Mouse (Mus musculus) urinary bladder, adult 2 months (tissue): ENCODE results near the gene Uhrf1. TPM values are rescaled to one million over a fixed set of nuclear protein-coding genes. Genes with fewer than 3 reads are reported as not detected.

ENCODE experiments used
- DNase-seq: peaks from one replicate; pipeline ENCODE4 v3.0.0; 2022; ENCODE audit warnings: low spot score
- polyA plus RNA-seq: library from polyadenylated mRNA; depleted of rRNA; stranded (reverse); fragments of >200 nt; gene quantifications from 2 replicates; pipeline ENCODE4 v1.2.3, GENCODE M21; 2012

Uhrf1 gene
- polyA plus RNA-seq, 1 experiment: 5.3 TPM

DNA sequence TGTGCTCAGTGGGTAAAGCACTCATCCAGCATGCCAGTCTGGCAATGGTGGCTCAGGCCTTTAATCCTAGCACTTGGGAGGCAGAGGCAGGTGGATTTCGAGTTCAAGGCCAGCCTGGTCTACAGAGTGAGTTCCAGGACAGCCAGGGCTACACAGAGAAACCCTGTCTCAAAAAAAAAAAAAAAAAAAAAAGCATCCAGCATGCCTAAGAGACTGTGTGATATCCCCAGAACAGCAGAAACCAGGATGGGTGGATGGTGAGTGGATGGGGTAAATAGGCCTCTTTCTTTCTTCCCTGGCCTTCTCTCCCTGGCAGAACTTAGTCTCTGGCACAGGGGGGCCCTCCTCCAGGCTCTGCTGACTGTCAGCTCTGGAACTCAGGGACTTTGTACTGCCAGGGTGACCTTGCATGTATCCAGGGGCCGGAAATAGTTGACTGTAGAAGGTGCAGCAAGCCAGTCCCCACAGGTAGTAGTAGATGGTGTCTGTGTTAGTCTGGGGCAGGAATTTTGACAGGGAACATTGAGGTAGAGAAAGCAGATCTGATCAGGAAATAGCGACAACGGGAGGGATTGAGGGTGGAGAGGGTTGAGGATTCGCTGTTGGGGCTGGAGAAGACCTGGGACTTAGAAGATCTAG, 27.2 kb upstream of the Uhrf1 start:
- DNase-seq: no peak

DNA sequence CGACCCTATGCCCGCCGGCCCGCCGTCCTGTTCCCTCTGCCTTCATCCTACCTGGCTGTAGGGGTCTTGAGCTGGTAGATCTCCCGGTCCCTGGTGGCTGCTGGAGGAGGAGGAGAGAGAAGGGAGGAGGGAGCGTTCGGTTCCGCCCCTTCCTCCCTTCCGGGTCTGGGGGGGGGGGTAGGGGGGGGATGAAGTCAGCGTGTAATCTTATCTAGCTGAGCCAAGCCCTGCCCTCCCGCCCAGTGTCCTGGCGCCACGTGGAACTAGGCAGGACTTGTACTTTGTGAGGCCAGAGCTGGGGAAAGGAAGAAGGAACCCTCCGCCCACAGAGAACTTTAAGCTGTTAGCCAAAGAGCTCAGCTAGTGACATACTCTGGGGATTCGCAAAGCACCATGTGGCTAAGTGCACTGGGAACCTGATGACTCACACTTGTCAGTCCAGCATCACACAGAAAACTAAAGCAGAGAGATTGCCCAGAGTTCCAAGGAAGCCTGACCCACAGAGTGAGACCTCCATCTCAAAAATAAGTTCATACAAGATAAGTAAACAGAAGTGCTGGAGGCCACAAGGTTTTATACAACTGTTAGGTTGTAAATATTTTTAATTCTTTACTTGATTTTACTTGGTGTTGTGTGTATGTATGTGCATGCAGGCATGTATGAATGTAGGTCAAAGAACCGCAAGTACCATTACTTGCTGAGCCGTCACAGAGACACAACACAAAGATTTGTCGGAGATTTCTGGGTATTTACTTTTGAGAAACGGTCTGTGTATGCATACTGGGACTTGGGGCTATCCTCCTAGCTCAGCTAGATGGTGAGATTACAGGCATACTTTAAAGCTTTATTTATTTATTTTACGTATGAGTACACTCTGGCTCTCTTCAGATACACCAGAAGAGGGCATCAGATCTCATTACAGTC, 26.2 kb upstream of the Uhrf1 start, which contains the start of gene Ticam1:
Gene Ticam1 (minus strand): TSS at position 144 of the 924 bp plus-strand sequence.
- no peak for DNase-seq

DNA sequence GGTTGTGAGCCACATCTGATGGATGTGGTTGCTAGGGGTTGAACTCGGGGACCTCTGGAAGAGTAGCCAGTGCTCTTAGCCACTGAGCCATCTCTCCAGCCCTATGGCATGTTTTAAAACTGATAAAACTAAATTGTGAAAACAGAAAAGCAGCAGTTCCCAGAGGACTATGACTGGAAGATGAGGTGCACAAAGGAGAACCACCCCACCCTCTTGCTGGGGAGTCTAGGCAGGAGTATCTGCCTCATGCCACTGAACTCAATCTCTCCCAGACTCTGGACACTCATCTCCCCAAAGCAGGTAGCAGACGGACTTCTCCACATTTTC, 25.6 kb upstream of the Uhrf1 start:
- DNase-seq: no peak

DNA sequence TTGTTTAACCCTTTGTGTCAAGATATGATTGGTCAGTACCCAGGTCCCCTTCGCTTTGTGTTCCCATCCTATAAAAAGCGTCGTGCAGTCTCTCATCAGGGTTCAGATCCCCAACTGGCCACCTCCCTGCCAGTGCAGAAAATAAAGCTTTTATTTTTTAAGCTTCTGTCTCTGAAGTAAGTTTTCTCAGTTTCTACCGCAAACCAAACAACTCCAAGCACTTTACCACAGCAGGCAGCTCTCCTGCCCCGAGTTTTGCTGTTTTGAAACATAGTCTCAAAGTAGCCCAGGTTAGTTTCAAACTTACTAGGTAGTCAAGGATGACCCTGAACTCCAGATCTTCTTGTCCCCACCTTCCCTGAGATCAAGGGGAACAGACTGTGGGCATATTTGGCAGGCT, 24.8 kb upstream of the Uhrf1 start:
- no peak for DNase-seq

DNA sequence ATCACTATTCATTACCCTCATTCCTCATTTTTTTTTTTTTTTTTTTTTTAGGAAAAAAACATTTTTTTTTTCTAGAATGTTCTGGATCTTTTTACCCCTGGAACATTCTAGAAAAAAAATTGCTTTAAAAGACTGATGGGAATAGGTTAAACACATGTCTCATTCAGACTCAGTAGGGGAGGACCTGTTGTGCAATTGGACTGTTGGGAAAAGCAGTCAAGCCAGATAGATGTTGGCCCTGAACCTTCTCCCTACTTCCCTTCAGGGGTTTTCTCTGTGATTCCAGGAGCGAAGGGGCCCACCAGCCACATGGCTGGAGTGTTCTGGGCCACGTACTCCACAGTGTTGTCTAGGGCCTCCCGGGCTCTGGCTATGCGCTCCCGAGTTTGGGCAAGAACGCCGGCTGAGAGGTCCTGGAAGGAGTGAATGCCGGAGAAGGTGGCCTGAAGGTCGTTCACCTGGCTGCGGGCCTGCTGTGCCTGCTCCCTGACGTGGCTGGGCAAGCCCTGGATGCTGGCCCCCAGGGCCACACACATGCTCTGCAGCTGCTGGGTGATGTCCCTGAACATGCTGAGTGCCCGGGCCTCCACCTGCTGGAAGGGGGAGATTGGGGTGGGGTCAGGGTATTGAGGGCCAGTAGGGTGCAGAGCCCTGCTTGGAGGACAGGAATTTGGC, 23.5 kb upstream of the Uhrf1 start:
- peak; percentile 26 for DNase-seq

DNA sequence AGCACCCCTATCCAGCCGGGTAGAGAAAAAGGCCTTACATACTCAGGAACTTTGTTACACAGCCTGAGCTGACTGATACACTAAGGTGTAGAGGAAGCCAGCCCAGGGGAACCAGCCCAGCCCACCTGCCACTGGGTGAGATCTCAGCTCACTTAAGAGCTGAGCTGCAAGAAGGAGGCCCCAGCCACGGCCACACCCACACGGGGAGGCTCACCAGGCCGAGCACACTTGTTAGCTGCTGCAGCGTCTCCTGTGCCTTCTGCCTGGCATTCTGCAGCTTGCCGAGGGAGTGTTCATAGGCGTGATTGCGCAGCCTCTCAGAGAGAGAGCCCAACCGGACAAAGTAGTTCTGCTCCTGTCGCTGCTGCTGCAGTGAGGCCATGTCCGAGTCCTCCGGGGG, 21.9 kb upstream of the Uhrf1 start:
- DNase-seq: no peak

DNA sequence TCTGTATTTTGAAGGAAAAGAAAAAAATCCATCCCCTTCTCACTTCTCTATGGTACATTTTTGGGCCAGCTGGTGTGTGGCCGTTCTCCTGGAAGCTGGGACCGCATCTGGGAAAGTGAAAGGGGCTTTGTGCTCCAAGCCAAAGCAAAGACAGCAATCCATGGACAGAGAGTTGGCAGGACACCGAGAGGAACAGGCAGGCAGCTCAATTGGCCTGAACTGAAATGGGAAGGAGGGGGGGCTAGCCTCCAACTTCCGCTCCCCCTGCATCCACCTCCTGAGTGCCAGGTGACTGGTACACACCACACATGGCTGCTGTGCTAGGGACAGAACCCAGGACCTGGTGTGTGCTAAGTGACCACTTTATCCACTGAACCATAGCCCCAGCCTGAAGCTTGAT, 20.3 kb upstream of the Uhrf1 start:
- DNase-seq: no peak

DNA sequence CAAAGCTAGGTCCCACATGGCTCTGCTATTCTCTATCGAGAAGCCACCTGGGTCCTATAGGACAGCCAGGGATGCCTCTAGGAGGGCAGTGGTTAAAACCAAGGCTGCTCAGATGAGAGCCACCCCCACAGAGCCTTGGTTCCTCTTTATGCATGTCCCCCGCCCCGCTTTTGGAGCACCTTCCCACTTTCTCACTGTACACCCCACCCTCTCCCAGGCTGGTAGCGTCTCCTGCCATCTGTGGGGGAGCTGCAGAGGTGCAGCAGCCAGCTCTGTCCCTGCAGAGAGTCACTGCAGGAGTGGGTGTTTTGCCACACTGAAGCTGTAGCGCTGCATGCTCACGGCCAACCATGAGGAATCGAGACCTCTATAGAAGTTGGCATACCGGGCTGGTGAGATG, 19.8 kb upstream of the Uhrf1 start:
- DNase-seq: no peak

DNA sequence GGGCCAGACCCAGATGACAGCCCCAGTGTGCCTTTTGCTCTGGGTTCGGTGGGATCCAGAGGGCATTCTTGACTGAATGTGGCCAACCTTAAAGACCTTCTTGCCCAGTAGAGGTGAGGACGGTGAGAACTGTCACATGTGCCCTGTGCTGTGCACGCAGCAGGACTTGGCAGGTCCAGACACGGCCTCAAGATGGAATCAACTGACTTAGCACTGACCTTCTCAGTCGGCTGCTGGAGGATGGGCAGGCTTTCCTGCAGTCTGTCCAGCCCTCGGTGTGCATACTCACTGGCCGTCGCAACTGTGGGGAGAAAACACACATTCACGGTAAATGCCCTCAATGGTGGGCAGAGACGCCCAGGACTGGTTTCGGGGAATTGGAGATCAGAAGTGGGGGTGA, 17.1 kb upstream of the Uhrf1 start:
- peak; percentile 24 for DNase-seq

DNA sequence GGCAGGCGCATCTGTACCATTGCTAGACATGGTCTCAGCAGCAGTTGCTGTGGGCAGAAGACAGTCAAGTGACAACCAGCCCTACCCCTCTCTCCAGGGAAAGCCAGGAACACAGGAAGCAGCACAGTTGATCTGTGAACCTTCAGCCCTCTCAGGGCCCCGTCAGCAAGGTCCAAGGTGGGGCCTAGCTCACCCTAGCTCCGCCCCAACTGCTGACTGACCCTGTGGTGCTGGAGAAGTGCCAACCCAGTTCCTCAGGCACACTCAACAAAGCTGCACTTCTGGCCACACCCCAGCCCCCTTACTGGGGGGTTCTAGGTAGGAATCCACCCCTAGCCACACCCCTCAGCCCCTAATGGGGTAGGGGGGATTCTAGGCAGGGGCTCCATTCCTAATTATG, 15.3 kb upstream of the Uhrf1 start:
- DNase-seq: peak; percentile 34

DNA sequence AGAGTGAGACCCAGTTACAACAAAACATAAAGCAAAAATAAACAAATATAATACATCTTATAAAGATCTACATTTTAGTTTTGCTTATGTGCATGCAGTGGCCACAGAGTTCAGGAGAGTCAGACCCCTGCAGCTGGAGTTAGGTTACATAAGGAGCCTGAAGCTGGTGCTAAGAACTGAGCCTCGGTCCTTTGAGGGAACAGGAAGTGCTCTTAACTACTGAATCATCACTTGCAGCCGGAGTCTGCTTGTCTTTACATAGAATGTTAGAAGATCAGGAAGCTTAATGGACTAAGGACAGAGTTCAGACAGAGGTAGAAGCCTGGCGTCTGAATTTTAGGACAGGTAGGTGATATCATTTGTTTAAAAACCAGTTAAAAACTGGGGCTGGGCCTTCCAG, 14.3 kb upstream of the Uhrf1 start:
- DNase-seq: no peak

DNA sequence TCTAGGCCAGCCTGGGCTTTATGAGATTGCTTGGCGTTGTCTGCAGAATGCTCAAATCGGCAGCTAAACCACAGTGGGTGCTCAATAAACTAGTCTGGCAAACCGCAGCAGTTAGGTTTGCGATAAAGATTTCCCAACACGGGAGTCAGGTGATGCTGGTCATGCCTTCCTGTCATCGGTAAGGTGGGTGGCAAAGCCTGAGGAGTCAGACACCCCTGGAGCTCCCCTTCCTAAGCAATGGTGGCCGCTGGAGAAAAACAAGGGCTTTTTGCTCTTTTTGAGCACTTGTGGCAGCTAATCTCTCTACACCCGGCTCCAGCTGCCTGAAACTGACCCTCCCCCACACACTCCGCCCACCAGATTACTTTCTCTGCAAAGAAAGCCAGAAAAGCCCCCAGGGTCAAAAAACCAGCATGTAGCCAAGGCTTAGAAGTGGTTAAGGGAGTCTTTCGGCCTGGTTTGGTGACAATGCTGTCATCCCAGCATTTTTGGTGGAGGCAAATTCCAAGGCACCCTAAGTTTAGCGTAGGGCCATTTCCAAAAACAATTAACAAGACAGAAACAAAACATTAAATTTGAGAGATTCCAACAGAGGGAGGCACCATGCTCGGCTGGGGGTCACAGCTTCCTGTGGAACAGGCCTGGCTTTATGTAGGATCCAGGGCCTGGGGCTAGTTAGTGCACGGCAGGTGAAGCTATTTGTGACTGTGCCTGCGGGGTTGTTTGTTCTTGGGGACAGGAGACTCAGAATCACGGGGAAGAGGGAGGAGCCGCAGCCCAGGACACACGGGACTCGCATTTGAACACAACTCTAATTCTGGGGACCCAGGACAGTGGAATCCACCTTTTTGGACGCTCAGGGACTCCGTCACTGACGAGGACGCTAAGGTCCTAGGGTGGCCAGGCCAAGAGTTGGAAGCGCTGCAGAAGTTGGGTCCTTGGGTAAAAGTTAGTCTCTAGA, 13.5 kb upstream of the Uhrf1 start:
- DNase-seq: peak; percentile 29

DNA sequence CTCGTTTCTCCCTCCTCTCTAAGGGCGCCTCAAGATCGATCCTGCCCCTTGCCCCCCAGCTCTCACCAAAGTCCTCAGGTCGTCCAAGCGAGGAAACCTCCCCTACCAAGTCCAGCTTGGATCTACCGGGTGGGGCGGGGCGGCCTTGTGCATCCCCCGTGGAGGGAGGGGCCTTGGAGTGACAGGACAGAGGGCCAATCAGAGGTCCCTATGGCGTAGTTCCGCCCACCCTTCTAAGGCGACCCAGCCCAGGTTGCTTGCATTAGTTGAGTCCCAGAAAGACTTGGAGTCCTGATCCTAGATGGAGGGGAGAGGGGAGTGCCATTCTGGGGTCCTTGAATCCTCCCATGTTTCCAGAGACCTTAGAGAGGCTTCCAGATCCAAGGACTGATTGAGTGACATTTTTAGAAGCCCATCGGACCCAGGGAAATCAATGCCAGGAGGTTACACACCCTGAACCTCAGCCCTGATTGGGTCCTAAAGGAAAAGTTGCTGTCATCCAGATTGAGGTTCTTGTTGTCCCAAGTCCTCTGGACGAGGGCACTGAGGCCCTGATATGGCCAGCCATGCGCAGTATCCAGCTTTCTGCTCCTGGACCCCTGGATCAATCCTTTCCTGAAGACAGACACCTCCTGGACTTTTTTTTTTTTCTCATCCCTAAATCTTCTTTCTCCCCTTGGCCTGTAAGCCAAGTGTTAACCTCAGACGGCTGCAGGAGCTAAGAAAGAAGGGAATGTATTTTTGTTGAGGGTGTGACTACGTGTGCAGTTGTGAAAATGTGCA, 12.5 kb upstream of the Uhrf1 start:
- DNase-seq: peak; percentile 97

DNA sequence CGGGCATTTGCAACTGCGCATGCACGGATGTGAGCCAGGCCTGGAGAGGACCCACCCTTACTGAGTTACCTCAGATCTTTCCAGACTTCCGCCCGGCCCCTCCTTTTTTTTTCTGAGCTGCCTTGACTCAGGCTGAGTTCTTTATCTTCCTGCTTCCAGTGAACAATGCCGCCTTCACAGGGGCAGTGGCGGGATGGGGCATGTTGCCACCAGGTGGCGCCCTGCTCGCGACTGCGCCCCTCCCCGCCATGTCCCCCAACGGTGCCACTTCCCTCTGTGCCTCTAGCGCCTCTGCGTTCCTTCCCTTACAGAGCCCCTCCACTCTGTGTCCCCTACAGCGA, 12.0 kb upstream of the Uhrf1 start:
- peak; percentile 79 for DNase-seq

DNA sequence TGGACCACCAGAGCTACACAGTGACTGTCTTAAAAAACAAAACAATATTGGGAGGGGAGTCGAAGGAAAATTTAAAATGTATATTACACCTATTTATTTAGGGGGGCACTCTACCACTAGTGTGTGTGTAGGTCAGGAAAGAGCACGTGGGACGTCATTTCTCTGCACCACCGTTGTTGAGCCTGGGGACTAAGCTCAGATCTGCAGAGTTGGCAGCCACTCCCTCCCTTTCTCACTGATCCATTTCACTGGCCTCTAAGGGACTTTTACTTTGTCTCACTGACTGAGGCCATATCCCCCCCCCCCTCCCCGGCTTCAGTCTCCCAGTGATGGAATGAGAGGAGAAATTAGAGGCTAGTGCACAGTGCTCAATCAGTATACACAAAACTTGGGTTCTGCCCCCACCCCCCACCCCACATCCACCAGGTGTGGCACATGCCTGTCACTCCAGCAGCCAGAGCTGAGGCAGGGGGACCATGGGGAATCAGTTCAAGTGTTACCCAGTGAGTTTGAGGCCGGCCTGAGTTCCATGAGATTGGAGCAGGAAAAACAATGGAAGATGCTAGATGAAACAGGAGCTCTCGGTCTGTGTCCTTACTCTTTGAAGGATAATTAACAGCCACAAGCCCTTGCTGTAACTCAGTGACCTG, 11.2 kb upstream of the Uhrf1 start:
- no peak for DNase-seq

DNA sequence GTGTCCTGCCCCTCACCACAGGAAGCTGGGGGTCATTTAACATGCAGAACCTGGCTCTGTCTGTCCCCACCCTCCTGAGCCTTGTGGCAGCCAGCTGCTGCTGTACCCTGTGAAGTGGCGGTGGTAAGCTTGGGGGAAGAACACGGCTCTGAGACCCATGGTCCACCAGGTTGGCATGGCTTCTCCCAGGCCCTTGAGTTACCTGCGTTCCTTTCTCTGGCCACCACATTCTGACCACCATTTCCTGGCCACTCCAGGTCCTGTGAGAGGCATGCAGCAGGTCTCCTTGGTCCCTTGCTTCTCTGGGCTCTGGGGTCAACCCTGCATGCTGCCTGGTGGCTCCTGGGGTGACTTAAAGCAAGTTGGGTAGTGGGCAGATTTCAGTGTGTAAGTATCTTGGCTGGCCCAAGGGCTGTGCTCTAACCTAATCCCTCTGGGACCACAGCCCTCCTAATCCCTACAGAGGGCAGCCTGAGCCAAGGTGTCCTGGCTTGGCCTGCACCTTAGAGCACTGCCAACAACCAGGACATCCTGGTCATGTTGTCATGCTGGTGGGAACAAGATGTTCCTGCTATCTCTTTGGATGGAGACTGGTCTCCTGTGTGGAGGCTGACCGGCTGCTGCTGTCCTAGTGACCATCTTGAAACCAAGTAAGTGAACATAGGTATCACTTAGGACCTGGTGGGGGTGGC, 10.4 kb upstream of the Uhrf1 start, which contains the start of gene Plin3:
Gene Plin3 (minus strand): TSS at position 343 of the 692 bp plus-strand sequence.
- no peak for DNase-seq

DNA sequence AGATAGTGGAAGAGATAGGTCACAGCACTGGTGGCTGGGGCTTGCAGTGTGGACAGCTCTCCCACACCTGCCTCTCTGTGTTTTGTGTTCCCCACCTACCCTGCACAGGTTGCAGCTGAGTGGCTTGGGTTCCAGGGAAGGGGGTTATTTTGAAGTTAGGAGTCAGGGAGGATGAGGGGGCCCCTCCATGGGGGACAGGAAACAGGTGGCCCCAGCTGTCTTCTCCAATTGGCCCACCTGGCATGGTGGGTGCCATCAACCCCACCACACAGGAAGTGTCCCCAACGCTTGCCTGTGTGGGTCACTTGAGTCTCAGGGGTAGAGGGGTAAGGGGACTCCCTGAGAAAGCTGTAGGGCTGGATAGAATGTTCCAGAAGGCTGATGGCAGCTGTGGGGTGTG, 9.8 kb upstream of the Uhrf1 start:
- DNase-seq: no peak

DNA sequence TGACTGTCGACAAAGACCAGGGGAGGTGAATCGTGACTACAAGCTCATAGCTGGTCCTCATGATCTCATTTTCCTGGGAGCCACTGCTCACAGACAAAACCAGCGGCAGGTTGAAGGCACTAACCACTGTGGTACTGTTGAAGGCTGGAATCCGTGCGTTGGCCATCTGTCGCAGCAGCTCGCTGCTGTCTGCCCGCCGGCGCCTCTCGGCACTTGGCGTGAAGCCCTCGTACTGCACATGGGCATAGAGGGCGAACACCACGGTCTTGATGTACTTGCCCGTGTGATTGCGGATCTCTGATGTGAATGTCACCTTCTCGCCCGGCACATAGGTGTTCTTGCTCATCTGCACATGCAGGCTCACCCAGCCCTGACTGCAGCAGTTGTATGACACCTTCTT, 8.9 kb upstream of the Uhrf1 start:
- no peak for DNase-seq

DNA sequence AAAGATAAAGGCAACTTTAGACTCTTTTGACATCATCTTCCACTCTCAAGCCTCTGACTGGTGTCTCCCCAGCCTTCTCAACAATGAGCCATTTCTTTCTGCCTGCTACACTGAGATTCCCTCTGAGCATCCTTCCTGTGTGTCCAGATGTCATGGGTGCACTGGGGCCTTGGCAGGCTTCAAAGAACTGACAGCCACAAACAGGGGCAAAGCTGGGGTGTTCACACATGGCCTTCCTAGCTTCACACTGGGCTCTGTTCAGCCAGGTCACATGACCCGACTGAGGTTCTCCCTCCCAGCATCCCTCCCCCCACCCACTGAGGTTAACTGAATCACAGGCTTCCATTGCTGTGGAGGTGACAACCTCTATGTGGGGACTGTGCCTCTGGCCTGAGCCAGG, 6.9 kb upstream of the Uhrf1 start:
- no peak for DNase-seq

DNA sequence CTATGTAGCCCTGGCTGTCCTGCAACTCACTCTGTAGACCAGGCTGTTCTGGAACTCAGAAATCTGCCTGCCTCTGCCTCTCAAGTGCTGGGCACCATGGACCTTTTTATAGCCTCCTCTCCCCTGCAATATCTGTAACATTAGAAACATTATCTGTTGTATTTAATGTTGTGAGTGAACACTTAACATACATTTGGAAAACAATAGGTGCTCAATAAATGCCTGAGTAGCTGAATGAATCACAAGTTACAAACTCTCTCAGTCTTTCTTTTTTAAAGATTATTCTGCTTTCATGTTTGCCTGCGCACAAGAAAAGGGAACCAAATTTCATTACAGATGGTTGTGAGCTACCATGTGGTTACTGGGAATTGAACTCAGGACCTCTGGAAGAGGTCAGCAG, 4.9 kb upstream of the Uhrf1 start:
- DNase-seq: no peak
